Mouse (Mus musculus): ENCODE measurements around the gene Cc2d2a. TPM values are rescaled to one million over a fixed set of nuclear protein-coding genes. Genes with fewer than 3 reads are reported as not detected.

Gene Cc2d2a
- polyA plus RNA-seq, 1 experiment, result 0.46 TPM

DNA sequence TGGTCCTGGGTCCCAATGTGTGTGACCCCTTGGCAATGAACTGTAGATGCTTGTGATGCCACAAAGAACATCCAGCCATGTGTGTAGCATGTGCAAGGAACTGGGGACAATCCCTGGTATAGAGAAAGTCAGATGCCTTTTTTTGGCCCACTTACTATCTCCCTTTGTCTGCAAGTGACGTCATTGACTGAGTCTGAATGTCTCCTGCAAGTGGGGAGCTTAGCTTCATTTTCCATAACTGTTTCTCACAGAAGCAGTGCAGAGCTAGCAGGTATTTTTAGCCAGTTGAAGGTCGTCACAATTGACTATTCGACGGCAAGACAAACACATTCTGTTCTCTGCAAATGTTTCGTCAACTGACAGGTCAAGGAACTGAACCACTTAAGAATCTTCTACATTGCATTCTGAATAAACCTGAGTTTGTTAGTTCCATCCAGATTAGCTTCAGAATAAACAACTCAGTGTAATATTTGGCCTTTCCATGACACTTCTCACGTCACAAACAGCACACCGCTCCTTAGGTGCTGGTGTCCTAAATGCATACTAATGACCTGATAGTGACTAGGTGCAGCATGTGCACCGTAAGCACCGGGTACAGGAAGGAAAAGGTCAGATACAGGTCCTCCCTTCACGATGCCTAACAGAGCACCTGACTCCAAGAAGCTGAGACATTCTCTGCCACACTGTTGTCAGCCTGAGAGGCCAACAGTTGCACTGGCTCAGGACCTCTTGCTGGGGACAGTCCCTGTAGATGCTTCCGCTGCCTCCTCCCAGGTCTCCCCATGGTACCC is 66.4 kb downstream of the Cc2d2a start:
- H3K4me1 ChIP-seq (ENCODE audit: control insufficient read depth, insufficient read depth, insufficient read length, low read length), result no peaks in the 10 kb centered on the region
- no peak overlapping the region for H3K27ac ChIP-seq (ENCODE audit: insufficient read depth, low read depth, low read length)
- no peak for TF ChIP-seq POLR2A (IDR thresholded peaks at IDR 0.05; ENCODE audit: low read depth, low read length)
- TF ChIP-seq CTCF (IDR thresholded peaks at IDR 0.05; ENCODE audit: extremely low read depth, insufficient read length, insufficient replicate concordance, low read depth, low read length), result no peak
- H3K36me3 ChIP-seq (ENCODE audit: control insufficient read depth, insufficient read depth, low read length), result peaks cover 3% of the 10 kb centered on the region
- H3K27me3 ChIP-seq (ENCODE audit: control insufficient read depth, insufficient read depth, low read length), result no peaks in the 10 kb centered on the region
- whole genome bisulfite sequencing, result 80% methylated on average over 11 of the region's 11 CpGs
- no peak overlapping the region for H3K4me3 ChIP-seq (ENCODE audit: low read depth, low read length)

DNA sequence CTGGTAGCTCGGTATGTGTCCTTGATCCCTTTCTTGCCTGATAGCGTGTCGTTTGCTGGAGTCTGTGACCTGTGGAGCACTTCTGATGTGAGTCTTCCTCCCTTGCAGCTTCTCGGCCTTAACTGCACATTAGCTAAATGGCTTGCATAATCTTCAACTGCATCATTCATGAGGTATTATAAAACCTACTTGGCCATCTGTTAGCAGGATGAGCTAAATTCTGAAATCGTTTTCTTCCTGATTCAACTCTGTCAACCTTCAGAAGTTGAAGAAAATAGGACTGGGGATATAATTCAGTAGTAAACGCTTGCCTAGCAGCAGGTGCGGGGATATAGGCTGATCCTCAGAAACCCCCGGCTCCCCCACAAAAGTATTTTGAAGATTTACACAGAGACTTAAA is 70.2 kb downstream of the Cc2d2a start:
- Histone ChIP-seq H3K36me3 (ENCODE audit: control insufficient read depth, insufficient read depth, low read length) (peaks cover 3% of the 10 kb centered on the region), H3K4me3 (ENCODE audit: low read depth, low read length) (no peak overlapping the region), H3K27ac (ENCODE audit: insufficient read depth, low read depth, low read length) (no peak overlapping the region), H3K27me3 (ENCODE audit: control insufficient read depth, insufficient read depth, low read length) (no peaks in the 10 kb centered on the region), H3K4me1 (ENCODE audit: control insufficient read depth, insufficient read depth, insufficient read length, low read length) (no peaks in the 10 kb centered on the region)
- 82% methylated on average over 8 of the region's 8 CpGs for WGBS
- TF ChIP-seq CTCF (IDR thresholded peaks at IDR 0.05; ENCODE audit: extremely low read depth, insufficient read length, insufficient replicate concordance, low read depth, low read length) (no peak), POLR2A (IDR thresholded peaks at IDR 0.05; ENCODE audit: low read depth, low read length) (no peak)

GRCm38 (mm10) chr5:43744187-43744586 is 82.0 kb downstream of the Cc2d2a start:
- Histone ChIP-seq H3K4me1 (ENCODE audit: control insufficient read depth, insufficient read depth, insufficient read length, low read length) (no peaks in the 10 kb centered on the region), H3K27me3 (ENCODE audit: control insufficient read depth, insufficient read depth, low read length) (no peaks in the 10 kb centered on the region), H3K36me3 (ENCODE audit: control insufficient read depth, insufficient read depth, low read length) (peaks cover 28% of the 10 kb centered on the region), H3K4me3 (ENCODE audit: low read depth, low read length) (no peak overlapping the region), H3K27ac (ENCODE audit: insufficient read depth, low read depth, low read length) (no peak overlapping the region)
- 93% methylated on average over 1 of the region's 1 CpGs for WGBS
- no peak for TF ChIP-seq CTCF (IDR thresholded peaks at IDR 0.05; ENCODE audit: extremely low read depth, insufficient read length, insufficient replicate concordance, low read depth, low read length)
- no peak for TF ChIP-seq POLR2A (IDR thresholded peaks at IDR 0.05; ENCODE audit: low read depth, low read length)

- peaks cover 31% of the 10 kb centered on the region for H3K36me3 ChIP-seq (ENCODE audit: control insufficient read depth, insufficient read depth, low read length)
- no peaks in the 10 kb centered on the region for H3K27me3 ChIP-seq (ENCODE audit: control insufficient read depth, insufficient read depth, low read length)
- 76% methylated on average over 5 of the region's 5 CpGs for WGBS
- H3K4me1 ChIP-seq (ENCODE audit: control insufficient read depth, insufficient read depth, insufficient read length, low read length), result no peaks in the 10 kb centered on the region
- H3K4me3 ChIP-seq (ENCODE audit: low read depth, low read length), result no peak overlapping the region
- no peak for TF ChIP-seq POLR2A (IDR thresholded peaks at IDR 0.05; ENCODE audit: low read depth, low read length)
- TF ChIP-seq CTCF (IDR thresholded peaks at IDR 0.05; ENCODE audit: extremely low read depth, insufficient read length, insufficient replicate concordance, low read depth, low read length), result no peak
- H3K27ac ChIP-seq (ENCODE audit: insufficient read depth, low read depth, low read length), result no peak overlapping the region
Measured at GRCm38 (mm10) chr5:43745156-43745555, 83.0 kb downstream of the Cc2d2a start.

DNA sequence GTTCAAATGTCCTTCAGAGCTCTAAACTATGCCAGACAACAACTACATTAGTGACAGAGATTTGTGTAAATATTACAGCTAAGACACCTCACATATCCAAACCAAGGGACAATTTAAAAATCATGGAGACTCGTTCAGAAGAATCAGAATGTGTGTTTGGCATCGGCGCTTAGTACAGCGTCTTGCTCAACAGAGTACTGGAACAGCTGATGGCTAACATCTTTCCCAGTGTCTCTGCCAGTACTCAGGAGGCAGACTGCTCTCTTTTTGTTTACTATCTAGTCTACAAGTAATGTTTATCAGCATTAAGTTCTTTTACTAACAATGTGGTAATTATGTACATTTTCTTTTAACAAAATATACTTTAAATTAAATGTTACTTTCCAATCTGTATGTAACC is 85.9 kb downstream of the Cc2d2a start:
- TF ChIP-seq POLR2A (IDR thresholded peaks at IDR 0.05; ENCODE audit: low read depth, low read length) (no peak), CTCF (IDR thresholded peaks at IDR 0.05; ENCODE audit: extremely low read depth, insufficient read length, insufficient replicate concordance, low read depth, low read length) (no peak)
- WGBS, result 71% methylated on average over 4 of the region's 4 CpGs
- peaks cover 33% of the 10 kb centered on the region for H3K36me3 ChIP-seq (ENCODE audit: control insufficient read depth, insufficient read depth, low read length)
- no peaks in the 10 kb centered on the region for H3K27me3 ChIP-seq (ENCODE audit: control insufficient read depth, insufficient read depth, low read length)
- H3K4me3 ChIP-seq (ENCODE audit: low read depth, low read length), result no peak overlapping the region
- H3K27ac ChIP-seq (ENCODE audit: insufficient read depth, low read depth, low read length), result no peak overlapping the region
- no peaks in the 10 kb centered on the region for H3K4me1 ChIP-seq (ENCODE audit: control insufficient read depth, insufficient read depth, insufficient read length, low read length)

- Histone ChIP-seq H3K27ac (ENCODE audit: insufficient read depth, low read depth, low read length) (no peak overlapping the region), H3K36me3 (ENCODE audit: control insufficient read depth, insufficient read depth, low read length) (peaks cover 31% of the 10 kb centered on the region), H3K27me3 (ENCODE audit: control insufficient read depth, insufficient read depth, low read length) (no peaks in the 10 kb centered on the region), H3K4me1 (ENCODE audit: control insufficient read depth, insufficient read depth, insufficient read length, low read length) (no peaks in the 10 kb centered on the region), H3K4me3 (ENCODE audit: low read depth, low read length) (no peak overlapping the region)
- TF ChIP-seq CTCF (IDR thresholded peaks at IDR 0.05; ENCODE audit: extremely low read depth, insufficient read length, insufficient replicate concordance, low read depth, low read length), result no peak
- TF ChIP-seq POLR2A (IDR thresholded peaks at IDR 0.05; ENCODE audit: low read depth, low read length), result no peak
- 83% methylated on average over 3 of the region's 3 CpGs for WGBS
Measured at GRCm38 (mm10) chr5:43749092-43749491, 86.9 kb downstream of the Cc2d2a start.

DNA sequence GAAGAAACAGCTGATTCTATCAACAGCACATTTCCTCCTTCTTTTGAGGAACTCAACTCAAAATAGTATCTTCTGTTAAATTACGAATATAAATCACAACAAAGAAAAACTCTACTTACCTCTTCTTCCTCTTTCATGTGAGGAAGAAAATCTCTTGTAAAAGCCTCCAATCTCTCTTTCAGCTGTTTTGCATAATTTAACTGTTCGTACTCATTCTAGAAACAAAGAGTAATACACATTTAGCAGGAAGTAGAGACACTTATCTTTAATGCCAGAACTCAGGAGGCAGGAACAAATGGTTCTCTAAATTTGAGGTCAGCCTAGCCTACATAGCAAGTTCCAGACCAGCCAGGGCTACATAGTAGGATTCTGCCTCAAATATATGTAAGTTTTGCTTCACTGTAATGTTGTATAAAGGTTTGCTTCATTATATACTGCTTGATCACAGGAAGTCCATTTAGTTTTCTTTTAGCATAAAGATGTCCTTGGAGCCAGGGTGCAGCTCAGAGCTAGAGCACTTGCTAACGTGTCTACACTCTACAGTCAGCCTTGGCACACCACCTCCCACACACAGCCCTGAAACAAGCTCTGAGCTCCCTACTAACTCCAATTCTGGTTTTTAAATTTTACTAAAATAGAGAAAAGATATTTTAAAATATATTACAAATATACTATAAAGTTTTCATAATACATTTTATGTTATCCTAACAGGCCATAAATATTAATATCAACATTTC is 108.6 kb downstream of the Cc2d2a start:
- 78% methylated on average over 3 of the region's 3 CpGs for WGBS
- peaks cover 7% of the 10 kb centered on the region; the same call in 1 of the 2 replicates for H3K4me1 ChIP-seq (ENCODE audit: control insufficient read depth, insufficient read depth, insufficient read length, low read length)
- no peaks in the 10 kb centered on the region for H3K27me3 ChIP-seq (ENCODE audit: control insufficient read depth, insufficient read depth, low read length)
- H3K36me3 ChIP-seq (ENCODE audit: control insufficient read depth, insufficient read depth, low read length), result peaks cover 25% of the 10 kb centered on the region
- no peak overlapping the region for H3K4me3 ChIP-seq (ENCODE audit: low read depth, low read length)
- H3K27ac ChIP-seq (ENCODE audit: insufficient read depth, low read depth, low read length), result no peak overlapping the region
- TF ChIP-seq CTCF (IDR thresholded peaks at IDR 0.05; ENCODE audit: extremely low read depth, insufficient read length, insufficient replicate concordance, low read depth, low read length), result no peak
- no peak for TF ChIP-seq POLR2A (IDR thresholded peaks at IDR 0.05; ENCODE audit: low read depth, low read length)

Data from small intestine, adult 2 months (tissue).